Mouse (Mus musculus) c-Kit-positive CD71-positive TER-119-negative erythroid progenitor cells, embryonic 14.5 days (primary cell): ENCODE results near the gene Dnajc4.

Source experiments
- DNase-seq: peaks from one replicate; pipeline ENCODE4 v3.0.0-alpha.2; 2013; ENCODE audit warnings: low read depth

Gene Dnajc4

DNA sequence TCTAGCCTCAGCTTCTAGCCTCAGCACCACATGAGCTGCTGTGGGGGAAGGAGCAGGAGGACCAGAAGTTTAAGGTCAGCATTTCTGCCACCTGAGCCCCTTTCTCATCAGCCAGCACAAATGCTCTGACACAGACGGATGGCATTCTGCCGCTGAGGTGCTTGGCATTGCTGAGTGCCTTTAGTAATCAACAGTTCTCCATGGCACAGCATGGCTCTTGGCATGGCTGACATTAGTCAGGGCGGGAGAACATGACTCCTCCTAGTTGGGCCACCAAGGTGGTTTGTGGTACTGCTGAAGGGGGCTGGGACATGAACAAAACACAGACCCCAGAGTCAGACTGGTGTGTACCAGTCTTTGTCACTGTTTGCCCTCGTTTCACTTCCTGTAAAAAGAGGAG, 44.2 kb downstream of the Dnajc4 start:
- no peak for DNase-seq

DNA sequence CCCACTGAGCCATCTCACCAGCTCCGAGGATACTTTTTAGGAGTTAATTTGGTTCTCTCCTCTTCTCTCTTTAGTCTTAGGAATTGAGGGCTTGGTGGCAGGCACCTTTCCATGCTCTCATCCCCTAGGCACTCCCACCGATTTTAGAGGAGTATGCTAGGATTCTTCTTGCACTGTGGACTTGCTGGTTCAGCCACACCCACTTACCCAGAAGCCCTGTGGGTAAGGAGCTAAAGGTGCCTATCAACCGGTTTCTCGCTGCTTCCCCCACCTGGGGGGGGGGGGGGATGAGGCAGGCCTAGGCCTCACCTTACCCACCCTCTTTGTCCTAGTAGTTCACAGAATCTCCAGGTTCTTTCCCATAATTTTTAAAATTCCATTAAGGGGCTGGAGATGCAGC, 44.6 kb downstream of the Dnajc4 start:
- DNase-seq: no peak

DNA sequence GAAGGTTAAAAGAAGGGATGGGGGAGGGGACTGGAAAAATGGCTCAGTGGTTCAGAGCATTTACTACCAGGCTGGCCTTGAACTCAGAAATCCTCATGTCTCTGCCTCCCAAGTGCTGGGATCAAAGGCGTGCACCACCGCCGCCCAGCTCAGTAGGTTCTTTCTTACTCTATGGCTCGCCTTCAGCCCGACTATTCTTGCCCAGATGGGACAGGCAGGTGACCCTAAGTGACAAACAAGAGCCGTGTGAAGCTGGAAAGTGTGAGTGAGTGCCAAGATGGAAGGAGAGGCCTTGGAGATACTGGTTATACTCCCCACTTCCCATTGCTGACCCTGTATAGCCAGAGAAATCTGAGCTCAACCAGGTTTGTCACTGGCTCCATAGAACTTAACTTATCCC, 48.7 kb downstream of the Dnajc4 start:
- no peak for DNase-seq

DNA sequence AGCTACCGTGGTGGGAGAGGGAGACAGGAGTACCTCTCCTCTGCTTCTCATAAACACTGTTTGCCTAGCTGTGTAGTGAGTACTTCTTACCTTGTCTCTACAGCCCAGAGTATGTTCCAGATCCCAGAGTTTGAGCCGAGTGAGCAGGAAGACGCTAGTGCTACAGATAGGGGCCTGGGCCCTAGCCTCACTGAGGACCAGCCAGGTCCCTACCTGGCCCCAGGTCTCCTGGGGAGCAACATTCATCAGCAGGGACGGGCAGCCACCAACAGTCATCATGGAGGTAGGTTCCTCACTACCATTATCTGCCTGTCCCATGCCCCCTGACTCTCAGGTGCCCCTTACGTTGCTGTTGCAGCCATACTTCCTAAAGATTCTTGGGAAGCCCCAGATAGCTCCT, 49.6 kb downstream of the Dnajc4 start:
- no peak for DNase-seq

DNA sequence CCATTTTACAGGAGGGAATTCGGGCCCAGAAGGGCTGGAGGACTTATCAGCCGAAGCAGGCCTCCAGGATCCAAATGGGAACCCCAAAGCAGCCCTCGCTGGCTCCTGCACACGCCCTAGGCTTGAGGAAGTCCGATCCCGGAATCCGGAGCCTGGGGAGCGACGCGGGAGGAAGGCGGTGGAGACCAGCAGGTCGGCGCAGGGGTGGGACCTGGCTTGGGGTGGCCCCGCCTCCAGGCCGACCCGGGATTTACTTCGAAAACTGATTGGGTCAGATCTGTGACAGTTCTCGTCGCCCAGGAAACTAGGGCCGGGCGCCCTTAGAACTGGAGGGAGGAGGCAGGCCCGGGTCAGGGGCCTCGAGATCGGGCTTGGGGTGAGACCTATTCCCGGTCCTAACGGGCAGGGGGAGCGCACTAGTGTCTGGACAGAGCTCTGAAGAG, 50.1 kb downstream of the Dnajc4 start, which contains the start of gene Gpr137:
Gene Gpr137, minus strand, starts transcription at position 232 of the 443 bp plus-strand sequence.
- DNase-seq: peak; percentile 89

DNA sequence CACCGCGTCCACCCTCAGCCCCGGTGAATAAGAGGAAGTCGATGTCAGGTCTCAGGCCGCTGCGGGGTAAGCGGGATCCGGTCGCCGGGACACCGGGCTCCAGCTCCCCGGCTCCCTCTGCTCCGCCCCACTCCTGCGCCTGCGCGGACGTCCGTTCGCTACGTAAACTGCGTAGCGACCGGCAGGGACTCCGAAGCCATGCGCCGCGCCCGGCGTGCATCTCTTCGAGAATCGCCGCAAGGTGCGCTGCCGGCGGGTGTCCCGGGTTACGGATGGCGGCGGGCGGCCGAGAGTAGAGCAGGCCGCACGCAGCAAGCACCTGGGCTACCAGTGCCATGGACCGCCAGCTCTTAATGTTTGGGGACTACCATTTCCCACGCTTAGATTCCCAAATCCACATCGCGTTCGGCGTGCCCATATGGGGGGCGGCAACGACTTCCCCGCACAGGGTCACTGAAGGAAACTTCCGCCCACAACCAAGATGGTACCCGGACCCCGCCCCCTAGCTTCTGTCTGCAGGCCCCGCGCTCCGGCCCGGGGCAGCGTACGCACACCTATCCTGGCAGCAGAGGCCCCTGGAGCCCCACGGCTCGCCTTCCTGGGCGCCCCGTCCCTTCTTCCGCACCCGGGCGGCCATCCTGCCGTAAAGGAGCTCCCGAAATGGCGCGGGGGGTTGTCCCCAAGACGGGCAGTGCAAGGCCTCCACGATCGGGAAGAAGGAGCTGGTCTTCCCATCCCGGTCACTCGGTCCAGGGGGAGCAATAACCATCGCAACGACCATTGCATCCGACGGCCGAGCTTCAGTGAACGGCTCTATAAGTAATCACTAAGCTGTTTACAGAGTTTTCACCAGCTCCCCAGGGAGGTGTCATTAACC, 50.8 kb downstream of the Dnajc4 start, which contains the start of gene Bad:
Gene Bad, plus strand, starts transcription at position 490 of the 877 bp plus-strand sequence.
- DNase-seq: peak; percentile 90

DNA sequence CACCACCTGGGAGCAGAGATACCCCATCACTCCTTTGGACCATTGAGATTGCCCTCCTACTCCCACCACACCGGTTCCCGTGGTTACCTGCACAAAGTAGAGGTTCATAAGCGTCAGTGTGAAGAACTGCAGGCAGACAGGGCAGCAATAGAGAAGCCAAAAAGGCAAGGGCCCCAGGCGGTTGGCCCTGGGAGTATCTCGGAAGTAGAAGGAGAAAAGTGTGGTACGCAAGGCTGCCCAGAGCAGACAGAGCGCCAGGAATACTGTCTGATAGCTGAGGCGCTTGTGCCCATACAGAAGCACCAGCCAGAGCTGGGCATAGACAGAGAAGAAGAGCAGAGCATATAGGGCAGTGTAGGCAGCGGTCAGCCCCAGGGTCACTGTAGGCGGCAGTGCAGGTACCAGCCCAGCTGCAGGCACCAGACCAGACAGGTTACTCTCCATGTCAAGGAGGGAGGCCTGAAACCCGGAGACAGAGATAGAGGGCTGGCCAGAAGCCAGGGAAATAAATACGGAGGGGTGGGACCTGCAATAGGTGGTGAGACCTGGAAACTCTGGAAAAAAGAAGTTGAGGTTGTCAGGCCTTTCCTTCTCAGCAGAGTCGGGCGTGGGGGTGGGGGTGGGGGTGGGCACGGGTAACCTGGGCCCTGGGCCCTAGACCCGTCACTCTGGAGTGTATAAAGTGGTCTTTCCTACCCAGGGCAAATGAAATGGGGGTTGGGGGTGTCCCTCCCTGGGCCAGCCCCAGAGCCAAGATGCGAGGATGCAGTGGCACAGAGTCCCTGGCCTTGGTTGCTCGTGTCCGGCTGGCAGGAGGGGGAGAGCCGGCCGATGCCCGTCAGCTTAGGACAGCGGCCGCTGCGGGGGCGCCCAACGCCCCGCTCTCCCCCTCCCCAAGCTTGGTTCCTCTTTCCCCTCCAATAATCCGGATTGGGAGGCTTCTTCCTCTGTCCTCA, 51.7 kb downstream of the Dnajc4 start:
- no peak for DNase-seq

DNA sequence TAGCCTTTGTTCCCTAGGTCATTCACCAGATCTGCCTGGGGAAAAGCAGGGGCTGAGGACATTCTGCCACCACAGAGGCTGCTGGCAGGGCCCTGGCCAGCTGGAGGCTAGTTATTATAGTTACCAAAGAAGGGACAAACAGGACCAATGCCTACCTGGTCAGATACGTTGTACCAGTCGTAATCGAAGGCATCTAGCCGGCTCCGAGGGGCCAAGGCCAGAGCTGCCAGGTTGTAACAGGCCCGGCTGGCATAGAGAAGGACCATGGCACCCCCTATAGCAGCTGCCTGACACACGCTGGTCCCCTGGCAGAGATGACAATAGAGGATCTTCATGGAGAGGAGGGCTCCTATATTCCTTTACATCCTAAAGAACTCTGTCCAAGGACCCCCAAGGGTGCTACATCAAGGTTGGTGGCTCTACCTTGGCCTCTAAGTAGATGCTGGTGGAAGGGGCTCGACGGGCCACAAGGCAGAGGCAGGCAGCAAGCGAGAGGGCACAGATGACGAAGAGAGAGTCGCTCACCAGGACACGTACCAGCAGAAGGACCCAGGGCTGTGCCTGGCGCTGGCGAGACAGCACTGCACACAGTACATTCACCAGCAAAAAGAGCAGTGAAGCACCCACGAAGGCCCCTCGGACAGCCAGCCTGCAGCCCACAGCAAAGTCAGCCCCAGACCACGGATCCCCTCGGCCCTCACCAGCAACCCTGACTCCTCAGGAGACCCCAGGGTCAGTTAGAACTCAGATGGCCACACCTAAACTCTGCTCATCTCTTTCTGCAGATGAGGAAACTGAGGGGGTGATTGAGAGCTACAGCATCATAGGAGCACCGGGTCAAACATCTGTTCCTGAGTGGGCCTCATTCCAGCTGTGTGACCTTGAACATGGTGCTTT, 53.0 kb downstream of the Dnajc4 start:
- DNase-seq: no peak
